Mouse (Mus musculus): ENCODE measurements around the gene Acad10.
"Not testable (repeated sequence)": the region's sequence is repeated elsewhere in the genome, so short reads cannot be mapped to it uniquely, and the experiment has no call there.

Acad10 gene

GRCm38 (mm10) chr5:121660059-121660896 is at the start of gene Acad10, which contains the start of gene Brap:
Gene Acad10, minus strand, starts transcription at chr5:121660514.
Gene Brap, plus strand, starts transcription at chr5:121660563.
- in situ Hi-C loops (cut with MboI, MseI) = no loop called here

- in situ Hi-C loops (cut with MboI, MseI) = no loop called here
Observed at GRCm38 (mm10) chr5:121704512-121705248, 44.4 kb upstream of the Acad10 start.

GRCm38 (mm10) chr5:121703341-121703740 is 43.0 kb upstream of the Acad10 start:
- in situ Hi-C loops (cut with MboI, MseI) = no loop called here

- in situ Hi-C loops (cut with MboI, MseI) = no loop called here
Observed at GRCm38 (mm10) chr5:121701111-121701769, 40.9 kb upstream of the Acad10 start.

GRCm38 (mm10) chr5:121700496-121700895 is 40.2 kb upstream of the Acad10 start:
- in situ Hi-C loops (cut with MboI, MseI) = no loop called here

- in situ Hi-C loops (cut with MboI, MseI) = no loop called here
Observed at GRCm38 (mm10) chr5:121699891-121700290, 39.6 kb upstream of the Acad10 start.

GRCm38 (mm10) chr5:121696761-121697160 is 36.4 kb upstream of the Acad10 start:
- in situ Hi-C loops (cut with MboI, MseI) = no loop called here

GRCm38 (mm10) chr5:121692897-121693296 is 32.6 kb upstream of the Acad10 start:
- in situ Hi-C loops (cut with MboI, MseI) = no loop called here

- in situ Hi-C loops (cut with MboI, MseI) = not testable (repeated sequence)
Observed at GRCm38 (mm10) chr5:121691436-121691835, 31.1 kb upstream of the Acad10 start.

- in situ Hi-C loops (cut with MboI, MseI) = no loop called here
Observed at GRCm38 (mm10) chr5:121690482-121691211, 30.3 kb upstream of the Acad10 start.

GRCm38 (mm10) chr5:121686113-121686898 is 26.0 kb upstream of the Acad10 start:
- in situ Hi-C loops (cut with MboI, MseI) = no loop called here

- in situ Hi-C loops (cut with MboI, MseI) = no loop called here
Observed at GRCm38 (mm10) chr5:121685495-121685894, 25.2 kb upstream of the Acad10 start.

- in situ Hi-C loops (cut with MboI, MseI) = no loop called here
Observed at GRCm38 (mm10) chr5:121682250-121682649, 21.9 kb upstream of the Acad10 start.

- in situ Hi-C loops (cut with MboI, MseI) = no loop called here
Observed at GRCm38 (mm10) chr5:121670412-121670811, 10.1 kb upstream of the Acad10 start.

- in situ Hi-C loops (cut with MboI, MseI) = no loop called here
Observed at GRCm38 (mm10) chr5:121668411-121668810, 8.1 kb upstream of the Acad10 start.

- in situ Hi-C loops (cut with MboI, MseI) = no loop called here
Observed at GRCm38 (mm10) chr5:121667067-121667466, 6.8 kb upstream of the Acad10 start.

GRCm38 (mm10) chr5:121664971-121665370 is 4.7 kb upstream of the Acad10 start:
- in situ Hi-C loops (cut with MboI, MseI) = no loop called here

- in situ Hi-C loops (cut with MboI, MseI) = no loop called here
Observed at GRCm38 (mm10) chr5:121664078-121664477, 3.8 kb upstream of the Acad10 start.

GRCm38 (mm10) chr5:121663456-121663855 is 3.1 kb upstream of the Acad10 start:
- in situ Hi-C loops (cut with MboI, MseI) = no loop called here

- in situ Hi-C loops (cut with MboI, MseI) = no loop called here
Observed at GRCm38 (mm10) chr5:121661494-121661893, 1.2 kb upstream of the Acad10 start.

GRCm38 (mm10) chr5:121660897-121661254 is 562 bp upstream of the Acad10 start:
- in situ Hi-C loops (cut with MboI, MseI) = no loop called here

Measured in regulatory T cell (primary cell).